Mouse (Mus musculus): ENCODE measurements at regions not wholly inside any gene's neighbourhood (a gene's known extent, or its start where the extent isn't known, plus 50 kb on each side); places are given as distances from the start of the nearest gene placed in this dataset.
A peak's percentile ranks its signal among the peaks of the same experiment; 100 is the strongest.

- no peak for DNase-seq (ENCODE audit: low spot score in 2 of 2)
- intact Hi-C loops (cut with DNase I) = no loop called here
Measured at GRCm38 (mm10) chr8:97052436-97052835, 1164.1 kb upstream of the Got2 start.

- no peak for DNase-seq (ENCODE audit: low spot score in 2 of 2)
- intact Hi-C loops (cut with DNase I) = no loop called here
Measured at GRCm38 (mm10) chr8:97039778-97040177, 1151.4 kb upstream of the Got2 start.

- intact Hi-C loops (cut with DNase I) = no loop called here
- DNase-seq (ENCODE audit: low spot score in 2 of 2) = no peak
Measured at GRCm38 (mm10) chr8:97038854-97039253, 1150.5 kb upstream of the Got2 start.

- no peak for DNase-seq (ENCODE audit: low spot score in 2 of 2)
- intact Hi-C loops (cut with DNase I) = no loop called here
Measured at GRCm38 (mm10) chr8:97032188-97032587, 1143.8 kb upstream of the Got2 start.

- intact Hi-C loops (cut with DNase I) = no loop called here
Measured at GRCm38 (mm10) chr8:97015571-97015970, 1127.2 kb upstream of the Got2 start.

GRCm38 (mm10) chr8:97004131-97004530 is 1115.8 kb upstream of the Got2 start:
- peak in 1 of 2 experiments; percentile 5 for DNase-seq (ENCODE audit: low spot score in 2 of 2)
- intact Hi-C loops (cut with DNase I) = no loop called here

More at GRCm38 (mm10) chr8:97015571-97015970, 1127.2 kb upstream of the Got2 start:
- DNase-seq (ENCODE audit: low spot score in 2 of 2) = no peak

GRCm38 (mm10) chr8:96983103-96983502 is 1094.8 kb upstream of the Got2 start:
- no peak for DNase-seq (ENCODE audit: low spot score in 2 of 2)
- intact Hi-C loops (cut with DNase I) = no loop called here
